Mouse (Mus musculus): ENCODE measurements around the gene Tmem30b.
A peak's percentile ranks its signal among the peaks of the same experiment; 100 is the strongest.

Tmem30b gene

DNA sequence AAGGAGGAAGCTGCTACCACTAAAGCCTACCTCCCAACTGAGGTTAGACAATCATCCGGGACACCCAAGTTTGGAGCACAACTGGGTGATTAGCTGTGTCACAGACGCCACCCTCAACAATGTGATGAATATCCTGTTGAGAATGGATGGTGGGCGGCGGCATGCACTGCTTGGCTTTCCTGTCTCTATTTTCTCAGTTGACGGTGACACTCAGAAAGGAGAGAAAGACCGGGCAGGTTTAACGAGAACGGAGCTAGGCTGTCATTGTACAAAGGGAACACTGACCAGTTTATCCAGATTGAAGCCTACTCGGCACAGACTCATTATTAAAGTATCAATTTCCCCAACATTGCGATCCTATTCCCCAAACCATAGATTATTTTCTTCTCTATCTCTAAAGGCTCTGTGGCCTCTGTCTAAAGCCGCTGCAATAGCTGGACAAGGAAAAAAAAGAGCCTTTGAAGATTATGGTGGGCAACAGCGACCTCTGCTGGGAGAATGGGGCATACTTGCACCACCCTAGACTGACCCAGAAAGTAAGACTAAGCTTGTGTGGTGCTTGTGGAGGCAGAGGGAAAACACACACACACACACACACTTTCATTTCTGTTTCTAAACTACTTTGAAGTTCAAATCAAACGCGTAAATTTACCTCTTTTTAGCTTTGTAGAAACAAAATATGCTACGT, 29.0 kb downstream of the Tmem30b start:
- DNase-seq (ENCODE audit: low spot score in 2 of 2) = peak; percentile 6 to 64

- DNase-seq (ENCODE audit: low spot score in 2 of 2) = no peak
Observed at GRCm38 (mm10) chr12:73516516-73516915, 29.7 kb downstream of the Tmem30b start.

- DNase-seq (ENCODE audit: low spot score in 2 of 2) = no peak
Observed at GRCm38 (mm10) chr12:73514722-73515121, 31.5 kb downstream of the Tmem30b start.

GRCm38 (mm10) chr12:73513958-73514357, 32.2 kb downstream of the Tmem30b start:
- DNase-seq (ENCODE audit: low spot score in 2 of 2) = no peak

DNA sequence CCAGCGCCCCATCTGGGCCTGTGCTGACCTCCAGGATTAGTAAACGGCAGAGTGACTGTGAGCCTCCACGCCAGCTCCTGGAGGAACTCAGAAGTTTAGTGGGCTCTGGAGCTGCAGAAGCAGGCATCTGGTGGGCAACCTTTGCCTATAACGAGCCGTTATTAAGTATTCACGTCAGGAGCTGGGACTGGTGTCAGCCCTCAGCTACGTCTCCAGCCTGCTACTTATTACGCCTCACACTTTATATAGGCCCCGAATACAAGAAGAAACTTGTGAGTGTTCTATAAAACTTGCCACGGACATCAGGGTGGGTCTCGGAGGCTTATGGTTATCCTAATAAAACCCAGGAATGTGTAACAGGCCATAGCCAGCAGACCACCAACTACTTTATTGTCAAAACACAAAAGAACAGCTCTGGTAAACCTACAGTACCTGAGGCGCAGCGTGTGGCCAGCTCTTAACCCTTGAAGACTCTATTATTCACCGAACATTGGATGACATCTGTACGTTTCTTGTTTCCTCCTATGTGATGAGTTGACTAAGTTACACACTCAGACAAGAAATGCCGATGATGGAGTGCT, 34.6 kb downstream of the Tmem30b start:
- DNase-seq (ENCODE audit: low spot score in 2 of 2) = no peak

GRCm38 (mm10) chr12:73507105-73507504, 39.1 kb downstream of the Tmem30b start:
- DNase-seq (ENCODE audit: low spot score in 2 of 2) = no peak

DNA sequence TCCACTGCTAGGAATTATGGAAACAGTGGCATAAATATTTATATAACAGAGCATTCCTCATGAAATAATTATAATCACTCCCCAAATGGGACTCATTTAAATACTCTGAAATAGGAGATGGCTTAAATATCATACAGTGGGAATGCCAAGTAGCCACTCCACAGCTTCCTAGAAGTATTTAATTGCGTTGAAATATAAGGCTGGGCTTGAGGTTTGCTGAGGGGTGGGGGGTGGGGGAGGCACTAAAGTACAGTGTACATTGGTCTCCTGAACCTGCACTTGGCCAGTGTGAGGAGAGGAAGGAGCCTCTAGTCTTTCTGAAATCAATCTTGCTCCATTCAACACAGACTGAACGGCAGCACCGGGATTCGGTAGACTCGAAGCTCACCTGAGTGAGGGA, 39.5 kb downstream of the Tmem30b start:
- DNase-seq (ENCODE audit: low spot score in 2 of 2) = no peak

DNA sequence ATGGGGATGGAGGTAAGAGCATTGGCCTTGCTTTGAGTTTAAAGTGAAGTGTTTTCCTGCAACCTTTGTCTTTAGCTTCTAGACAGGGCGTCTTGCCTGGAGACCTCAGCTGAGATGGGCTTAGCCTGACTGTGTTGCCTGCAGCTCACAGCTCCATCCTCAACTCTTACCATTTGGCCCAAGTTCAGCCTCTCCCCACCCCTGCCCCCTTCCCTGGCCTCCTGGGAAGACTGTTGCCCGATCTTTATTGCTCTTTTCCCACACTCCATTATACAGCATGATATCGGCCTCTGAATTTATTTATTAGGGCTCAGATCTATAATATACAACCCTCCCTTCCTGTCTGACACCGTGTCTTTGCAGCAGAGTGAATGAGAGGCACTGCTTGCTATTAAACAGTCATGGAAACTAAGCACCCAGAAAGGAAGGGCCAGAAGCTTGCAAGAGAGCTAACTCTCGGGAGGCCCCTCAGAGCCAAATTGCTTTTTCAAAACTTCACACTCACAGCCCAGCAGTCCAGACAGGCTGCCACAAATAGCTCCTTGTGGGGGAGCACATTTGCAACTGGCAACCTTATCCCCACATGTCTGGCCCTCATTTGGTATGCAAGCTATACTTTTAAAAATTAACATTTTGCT, 45.4 kb downstream of the Tmem30b start:
- no peak for DNase-seq (ENCODE audit: low spot score in 2 of 2)

DNA sequence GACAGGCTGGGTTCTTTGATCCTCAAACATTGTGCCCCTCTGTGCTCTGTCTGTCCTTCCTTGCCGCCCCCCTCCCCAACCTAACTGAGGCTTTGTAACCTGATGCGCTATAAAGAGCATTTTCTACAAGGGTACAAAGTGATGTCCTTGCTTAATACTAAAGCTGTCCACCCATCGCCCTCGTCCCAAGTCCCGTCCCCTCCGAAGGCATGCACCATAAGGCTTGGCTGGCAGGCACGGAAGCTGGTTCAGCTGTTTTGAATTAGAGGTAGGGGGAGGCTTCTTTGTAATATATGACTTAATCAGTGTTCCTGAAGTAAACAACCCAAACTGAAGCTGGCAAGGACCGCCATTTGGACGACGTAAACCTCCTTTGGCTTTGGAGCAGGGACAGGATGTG, 51.0 kb downstream of the Tmem30b start:
- DNase-seq (ENCODE audit: low spot score in 2 of 2) = no peak

DNA sequence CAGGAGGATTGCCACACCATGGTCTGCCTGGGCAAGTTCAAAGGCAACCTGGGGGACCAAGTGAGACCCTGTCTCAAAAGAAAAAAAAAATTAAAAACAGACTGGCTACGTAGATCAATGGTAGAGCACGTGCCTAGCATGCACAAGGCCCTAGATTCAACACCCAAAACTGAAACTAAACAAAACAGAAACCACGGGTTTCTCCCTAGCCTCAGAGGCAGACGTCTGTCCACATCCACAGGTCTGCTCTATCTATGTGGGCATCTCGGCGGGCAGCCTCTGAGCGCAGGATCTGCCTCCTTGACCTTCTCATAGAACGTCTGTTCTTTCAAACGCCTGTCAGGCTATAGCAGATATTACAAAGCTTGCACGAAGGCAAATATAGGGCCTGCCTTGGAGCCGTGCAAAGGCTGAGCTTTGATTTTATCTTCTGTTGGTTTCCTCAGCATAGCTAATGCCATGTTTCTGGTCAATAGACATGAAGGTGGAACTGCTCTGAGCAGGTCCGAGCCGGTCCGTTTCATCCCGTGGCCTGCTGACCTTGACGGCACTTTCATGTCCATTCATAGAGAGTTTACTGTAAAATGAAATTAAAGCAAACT, 52.2 kb downstream of the Tmem30b start:
- DNase-seq (ENCODE audit: low spot score in 2 of 2) = no peak

Data from spleen, postnatal 10 days (tissue).